Mouse (Mus musculus) heart, adult 9 months (tissue): Measurements from ENCODE around the gene Tada3.

Source experiments
- DNase-seq, 2 experiments: peaks; one replicate each; pipeline ENCODE4 v3.0.0; 2022; ENCODE audit warnings: low spot score in 2 of 2

Gene Tada3

DNA sequence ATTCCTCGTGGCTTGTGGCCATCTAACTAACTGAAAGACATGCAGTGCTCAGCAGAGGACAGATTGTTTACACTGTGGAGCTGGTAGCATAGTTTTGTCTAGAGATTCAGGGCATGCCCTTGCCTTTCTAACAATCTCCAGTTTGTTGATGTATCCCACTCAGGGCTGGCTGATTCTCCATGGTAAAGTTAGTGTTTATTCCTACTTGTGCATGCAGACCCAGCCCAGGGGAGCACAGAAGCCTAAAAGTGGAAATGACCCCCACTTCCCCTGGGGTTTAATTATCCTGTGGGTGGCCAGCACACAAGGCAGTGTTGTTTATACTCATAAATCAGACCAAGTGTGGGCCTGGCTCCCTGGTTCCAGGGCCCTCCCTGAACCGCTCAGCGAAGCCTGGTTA, 8.3 kb upstream of the Tada3 start:
- no peak for DNase-seq

DNA sequence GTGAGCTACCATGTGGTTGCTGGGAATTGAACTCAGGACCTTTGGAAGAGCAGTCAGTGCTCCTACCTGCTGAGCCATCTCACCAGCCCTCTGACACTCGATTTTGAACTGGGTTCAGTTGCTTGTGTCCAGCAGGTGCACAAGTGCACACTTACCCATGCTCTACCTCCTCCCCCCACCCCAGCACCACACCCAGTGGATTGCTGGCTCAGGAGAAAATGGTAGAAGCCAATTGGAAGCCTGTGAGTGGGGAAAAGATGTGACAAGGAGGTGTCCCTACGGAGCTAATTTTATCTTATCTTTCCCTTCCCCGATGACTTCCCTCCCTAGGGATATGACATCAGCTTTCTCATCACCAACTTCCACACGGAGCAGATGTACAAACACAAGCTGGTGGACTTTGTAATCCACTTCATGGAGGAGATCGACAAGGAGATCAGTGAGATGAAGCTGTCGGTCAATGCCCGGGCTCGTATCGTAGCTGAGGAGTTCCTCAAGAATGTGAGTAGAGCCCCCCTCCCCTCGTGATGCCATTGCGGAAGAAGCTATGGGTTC, 7.6 kb upstream of the Tada3 start:
- DNase-seq = no peak

DNA sequence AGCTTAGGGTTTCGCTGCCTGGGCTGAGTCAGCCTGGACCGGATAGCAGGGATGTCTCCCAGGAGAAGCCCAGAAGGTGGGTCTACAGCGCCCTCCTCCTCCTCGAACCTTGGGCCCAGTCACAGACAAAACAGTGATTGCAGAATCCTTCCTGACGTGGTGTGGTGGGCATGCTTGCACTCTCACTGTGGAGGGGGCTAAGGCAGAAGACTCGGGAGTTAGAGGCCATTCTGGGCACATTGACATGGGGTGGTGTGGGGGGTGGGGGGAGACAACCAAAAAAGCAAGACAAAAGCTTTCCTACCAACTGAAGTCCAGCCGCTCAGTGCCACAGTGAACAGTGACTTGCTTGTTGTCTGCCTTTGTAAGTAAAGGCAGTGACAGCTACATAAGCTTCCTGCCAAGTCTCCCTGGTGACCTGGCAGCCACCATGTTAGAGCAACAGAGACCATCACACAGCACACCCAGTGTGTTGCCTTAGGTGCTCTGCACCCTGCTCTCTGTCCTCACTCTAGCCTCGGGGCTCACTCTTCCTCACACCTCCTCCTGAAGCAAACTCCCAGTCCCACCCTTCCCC, 6.8 kb upstream of the Tada3 start:
- DNase-seq = no peak

DNA sequence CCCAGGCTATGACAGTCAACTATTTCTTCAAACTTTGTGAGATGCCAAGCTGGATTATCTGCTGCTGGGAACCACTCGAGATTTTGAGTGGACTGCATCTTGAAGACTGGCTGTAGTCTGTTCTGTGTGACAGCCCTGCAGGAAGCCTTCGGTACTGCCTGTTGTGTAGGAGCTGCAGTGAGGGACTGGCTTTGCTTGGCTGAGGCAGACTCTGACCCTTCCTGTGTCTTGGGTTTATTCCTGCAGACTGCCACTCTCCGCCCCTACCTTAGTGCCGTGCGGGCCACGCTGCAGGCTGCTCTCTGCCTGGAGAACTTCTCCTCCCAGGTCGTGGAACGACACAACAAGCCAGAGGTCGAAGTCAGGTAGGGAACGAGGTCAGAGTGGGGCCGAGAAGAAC, 2.8 kb upstream of the Tada3 start:
- DNase-seq = no peak

DNA sequence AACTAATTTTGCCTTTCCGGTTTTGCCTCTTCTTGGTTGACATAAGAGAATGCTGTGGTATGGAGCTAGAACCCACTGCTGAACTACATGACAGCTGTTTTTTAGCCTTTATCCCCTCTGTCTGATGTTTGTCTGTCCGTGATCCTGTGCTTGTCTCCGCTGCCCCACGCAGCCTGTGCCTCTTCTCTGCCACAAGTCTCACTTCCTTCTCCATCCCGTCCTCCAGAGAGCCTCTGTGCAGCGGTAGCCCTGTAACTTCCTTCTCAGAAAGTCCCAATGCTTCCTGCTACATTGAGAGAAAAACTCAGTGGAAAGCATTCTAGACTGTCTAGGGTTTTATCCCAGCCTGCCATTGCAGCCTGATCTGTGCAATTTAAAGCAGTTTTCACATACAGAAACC, 1.6 kb upstream of the Tada3 start:
- no peak for DNase-seq

DNA sequence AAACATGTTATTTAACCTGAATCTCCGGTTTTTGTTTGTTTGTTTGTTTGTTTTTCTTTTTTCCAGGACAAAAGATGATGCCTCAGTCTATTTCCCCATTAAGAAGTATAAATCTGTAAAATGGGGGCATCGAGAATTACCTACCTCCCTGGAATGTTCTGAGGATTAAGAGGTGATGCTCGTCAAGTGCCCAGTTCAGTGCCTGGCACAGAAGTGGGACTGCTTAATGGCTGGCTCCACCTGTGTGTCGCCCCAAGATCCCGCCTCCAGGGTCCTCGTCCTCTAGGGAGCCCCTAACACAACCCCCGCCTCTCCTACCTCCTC, 549 bp downstream of the Tada3 start:
- DNase-seq = no peak

DNA sequence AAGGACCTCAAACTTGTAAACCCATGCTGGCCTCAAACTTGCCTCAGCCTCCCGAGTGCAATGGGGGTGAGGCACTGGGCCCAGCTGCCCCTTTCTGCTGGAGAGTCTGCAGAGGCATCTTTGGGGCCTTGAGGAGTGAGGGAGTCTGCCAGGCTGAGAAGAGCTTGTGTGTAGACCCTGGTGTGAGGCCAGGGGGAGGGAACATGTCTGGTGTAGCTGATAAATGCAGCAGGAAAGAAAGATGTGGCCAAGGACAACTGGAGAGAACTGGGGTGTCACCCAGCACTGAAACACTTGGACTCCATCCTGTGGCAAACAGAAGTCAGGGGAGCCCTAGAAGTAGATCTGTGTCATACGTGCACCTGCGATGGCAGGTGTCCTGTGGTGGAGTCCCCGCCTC, 4.2 kb downstream of the Tada3 start:
- DNase-seq = no peak

DNA sequence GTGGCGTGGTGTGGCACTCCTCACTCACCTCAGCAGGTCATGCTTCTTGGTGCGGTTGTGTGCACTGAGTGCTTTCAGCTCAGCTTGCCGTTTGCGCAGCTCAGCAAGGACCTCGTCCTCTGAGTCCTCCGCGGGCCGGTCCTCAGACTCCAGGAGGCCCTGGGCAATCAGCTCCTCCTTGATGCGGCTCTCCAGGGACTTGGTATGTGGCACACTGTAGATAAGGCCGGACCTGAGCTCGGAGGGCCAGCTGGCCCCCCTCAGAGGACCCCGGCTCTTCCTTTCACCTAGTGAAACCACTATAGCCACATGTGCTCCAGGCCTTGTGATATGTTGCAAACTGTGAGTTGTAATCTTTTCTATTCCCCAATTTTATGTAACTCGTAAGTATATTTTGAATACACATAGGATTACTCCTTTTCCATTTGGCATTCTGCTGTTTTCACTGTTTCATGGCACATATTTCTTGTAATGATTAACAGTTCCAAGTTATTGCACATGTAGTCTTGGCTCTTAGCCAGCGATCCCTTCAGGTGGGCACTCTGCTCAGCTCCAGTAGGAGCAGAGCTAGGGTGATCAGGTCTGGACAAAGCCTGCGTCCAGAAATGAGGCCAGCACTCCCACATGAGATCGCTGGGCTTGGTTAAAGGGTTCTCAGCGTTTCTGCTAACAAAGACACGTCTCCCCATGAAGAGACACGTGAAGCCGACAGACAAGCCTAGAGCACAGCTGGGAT, 7.3 kb downstream of the Tada3 start:
- DNase-seq = no peak

DNA sequence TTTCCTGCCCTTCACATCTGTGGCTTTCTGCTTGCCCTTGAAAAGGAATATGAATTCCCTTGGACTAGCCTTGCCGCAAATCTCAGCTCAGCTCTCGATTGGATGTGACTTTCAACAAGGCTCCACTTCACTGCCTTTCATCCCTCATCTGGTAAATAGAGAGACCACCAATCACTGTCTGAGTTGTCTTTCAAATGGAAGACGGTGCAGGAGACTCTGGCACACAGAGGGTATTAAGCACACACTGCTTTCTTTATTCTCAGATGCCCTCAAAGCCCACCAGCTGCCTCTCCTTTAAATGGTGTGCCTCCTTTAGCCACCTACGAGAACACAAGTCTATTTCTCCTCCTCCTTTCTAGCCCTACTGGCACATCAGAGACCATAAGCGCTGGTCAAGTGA, 9.1 kb downstream of the Tada3 start:
- no peak for DNase-seq

DNA sequence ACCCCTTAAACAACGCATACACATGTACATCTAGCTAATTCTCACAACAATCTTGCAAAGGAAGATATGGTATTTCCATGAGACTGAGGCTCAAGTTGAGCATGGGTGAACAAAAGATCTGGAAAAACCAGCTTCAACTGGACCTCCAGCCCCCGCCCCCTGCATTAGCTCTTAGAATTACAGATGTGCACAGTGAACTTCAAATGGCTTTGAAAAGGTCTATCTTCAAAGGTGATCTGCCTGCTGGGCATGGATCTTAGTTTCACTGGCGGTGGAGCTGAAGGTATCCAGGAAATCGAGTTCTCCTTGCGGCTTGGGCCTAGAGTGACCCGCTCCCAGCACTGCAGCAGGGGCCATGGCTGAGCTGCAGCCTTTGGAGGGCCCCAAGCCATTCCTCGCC, 9.6 kb downstream of the Tada3 start:
- DNase-seq = no peak

DNA sequence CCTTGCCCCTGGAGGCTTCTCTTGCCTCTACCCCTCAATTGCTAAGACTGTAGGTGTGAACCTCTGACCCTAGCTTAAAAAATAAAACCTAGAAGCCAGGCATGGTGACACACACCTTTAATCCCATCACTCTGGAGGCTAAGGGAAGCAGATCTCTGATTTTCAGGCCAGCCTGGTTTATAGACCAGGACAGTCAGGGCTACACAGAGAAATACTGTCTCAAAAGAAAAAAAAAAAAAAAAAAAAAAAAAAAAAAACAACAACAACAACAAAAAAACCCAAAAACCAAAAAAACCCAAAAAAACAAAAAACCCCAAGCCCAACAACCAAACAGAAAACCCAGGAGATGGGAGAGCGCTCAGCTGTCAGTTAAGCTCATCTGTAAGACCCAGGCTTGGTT, 10.1 kb downstream of the Tada3 start:
- no peak for DNase-seq

DNA sequence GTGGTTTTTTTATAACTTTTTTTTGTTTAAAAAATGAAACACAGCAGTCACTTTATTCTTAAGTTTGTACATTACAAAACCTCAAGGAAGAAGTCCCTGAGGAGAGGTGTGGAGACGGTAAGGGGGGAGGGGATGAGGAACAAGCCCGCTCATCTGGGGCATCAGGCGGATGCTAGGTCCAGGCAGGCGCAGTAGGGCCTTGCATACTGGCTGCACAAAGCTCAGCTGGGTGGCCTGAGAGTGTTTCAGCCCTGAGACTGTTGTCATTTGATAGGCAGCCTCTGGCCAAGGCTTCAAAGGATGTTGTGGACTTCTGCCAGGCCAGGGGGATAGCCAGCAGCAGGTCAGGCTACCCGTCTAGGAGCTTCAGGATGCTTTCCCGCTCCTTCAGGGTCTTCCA, 11.0 kb downstream of the Tada3 start:
- no peak for DNase-seq

DNA sequence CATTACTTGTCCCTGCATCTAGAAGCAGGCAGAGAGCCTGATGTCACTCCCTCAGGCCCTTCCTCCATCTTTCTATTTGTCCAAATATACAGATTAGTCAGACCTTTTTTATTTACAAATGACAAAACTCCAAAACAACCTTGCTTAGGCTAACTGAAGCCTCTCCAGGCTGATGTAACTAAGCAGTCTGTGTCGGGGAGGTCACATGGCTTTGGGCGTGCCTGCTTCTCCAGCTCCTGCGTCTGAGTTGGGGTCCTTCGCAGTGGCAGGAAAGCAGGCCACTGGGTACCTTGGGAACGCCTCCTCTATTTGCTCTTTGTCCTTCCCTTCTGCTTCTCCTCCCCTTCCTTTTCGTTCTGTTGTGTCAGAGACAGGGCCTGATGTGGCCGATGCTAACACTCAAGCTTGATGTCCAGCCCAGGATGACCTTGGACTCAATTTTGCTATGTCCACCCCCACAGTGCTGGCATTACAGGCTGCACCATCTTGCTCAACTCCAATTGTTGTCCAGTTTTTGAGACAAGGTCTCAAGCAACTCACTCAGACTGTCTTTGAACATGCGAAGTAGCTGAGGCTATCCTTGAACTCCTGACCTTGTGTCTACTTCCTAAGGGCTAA, 13.1 kb downstream of the Tada3 start:
- no peak for DNase-seq

DNA sequence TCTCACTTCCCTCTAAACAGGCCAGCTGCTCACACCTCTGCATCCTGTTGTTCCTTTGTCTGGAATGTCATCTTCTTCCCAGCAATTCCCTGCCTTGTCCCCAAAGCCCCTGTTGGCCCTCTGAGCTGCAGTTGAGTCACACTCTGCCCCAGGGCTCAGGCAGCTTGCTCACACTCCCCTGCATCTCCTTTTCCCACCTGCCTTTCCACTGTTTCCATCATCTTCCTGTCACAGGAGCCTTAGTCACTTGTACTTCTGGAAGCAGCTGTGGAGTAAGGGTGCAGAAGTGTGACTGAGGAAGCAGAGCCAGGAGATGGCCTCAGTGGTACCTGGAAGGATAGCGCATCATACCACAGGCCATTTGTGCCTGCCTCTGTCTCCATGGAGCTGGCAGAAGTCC, 15.4 kb downstream of the Tada3 start:
- no peak for DNase-seq

DNA sequence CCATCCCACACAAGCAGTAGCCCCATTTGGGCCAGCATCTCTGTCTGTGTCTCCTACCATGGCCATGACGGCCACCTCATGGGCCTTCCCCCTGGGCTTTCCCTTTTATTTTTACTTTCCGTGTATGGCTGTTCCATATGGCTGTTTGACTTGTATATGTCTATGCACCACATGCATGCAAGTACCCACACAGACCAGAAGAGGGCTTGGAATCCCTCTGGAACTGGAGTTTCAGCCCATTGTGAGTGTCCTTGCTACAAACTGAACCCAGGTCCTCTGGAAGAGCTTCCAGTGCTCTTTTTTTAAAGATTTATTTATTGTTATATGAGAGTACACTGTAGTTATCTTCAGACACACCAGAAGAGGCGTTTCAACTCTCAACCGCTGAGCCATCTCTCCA, 16.2 kb downstream of the Tada3 start:
- no peak for DNase-seq

DNA sequence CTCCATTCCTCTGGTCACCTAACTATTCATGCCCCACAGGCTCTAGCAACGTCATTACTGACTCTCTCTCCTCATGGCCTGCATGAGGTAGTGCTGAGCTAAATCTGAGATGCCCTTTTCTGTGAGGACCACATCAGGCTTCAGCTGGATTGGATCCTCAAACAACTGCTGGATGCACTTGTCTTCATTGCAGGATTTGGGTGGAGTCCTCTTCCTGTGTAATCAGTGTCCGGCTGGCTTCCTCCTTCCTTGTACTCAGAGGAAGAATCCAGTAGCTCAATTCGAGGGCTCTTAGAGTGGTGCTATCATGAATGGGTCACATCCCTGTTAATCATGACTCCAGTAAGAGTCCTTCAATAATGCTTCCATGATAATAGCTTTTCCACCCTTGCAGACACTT, 24.0 kb downstream of the Tada3 start:
- peak in 1 of 2 experiments; percentile 30 for DNase-seq

DNA sequence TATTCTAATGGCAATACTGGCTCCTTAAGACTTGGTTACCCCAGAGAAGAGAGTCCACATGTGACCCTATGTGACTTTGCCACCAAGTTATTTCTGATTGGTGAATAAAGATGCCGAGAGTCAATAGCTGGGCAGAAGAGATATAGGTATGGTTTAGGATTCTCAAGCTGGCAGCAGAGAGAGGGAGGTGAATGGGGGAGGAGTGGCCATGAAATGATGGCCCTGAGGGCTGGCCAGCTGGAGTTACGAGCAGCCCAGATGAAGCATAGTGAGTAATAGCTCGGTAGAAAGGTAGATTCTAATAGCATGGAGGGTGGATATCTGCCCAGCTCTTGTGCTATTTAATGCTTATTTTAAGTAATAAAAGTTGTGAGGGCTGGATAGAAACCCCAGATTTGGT, 24.9 kb downstream of the Tada3 start:
- no peak for DNase-seq

DNA sequence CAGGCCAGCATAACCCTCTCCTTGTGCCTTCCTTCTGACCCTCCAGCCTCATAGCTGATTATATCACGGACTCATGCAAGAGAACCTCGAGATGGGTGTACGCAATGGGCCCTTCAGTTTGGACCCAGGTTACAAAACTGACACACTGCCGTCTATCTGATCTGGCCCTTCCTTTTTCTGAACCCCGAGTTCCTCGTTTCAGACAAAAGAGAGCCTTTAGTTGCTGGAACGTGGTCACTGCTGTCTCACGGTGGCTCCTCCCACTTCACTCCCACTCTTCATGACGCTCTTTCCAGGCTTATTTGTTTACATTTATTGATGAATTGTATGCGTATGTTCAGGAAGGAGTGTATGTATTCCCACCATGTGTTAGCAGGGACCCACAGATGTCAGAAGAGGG, 26.0 kb downstream of the Tada3 start:
- DNase-seq = no peak

DNA sequence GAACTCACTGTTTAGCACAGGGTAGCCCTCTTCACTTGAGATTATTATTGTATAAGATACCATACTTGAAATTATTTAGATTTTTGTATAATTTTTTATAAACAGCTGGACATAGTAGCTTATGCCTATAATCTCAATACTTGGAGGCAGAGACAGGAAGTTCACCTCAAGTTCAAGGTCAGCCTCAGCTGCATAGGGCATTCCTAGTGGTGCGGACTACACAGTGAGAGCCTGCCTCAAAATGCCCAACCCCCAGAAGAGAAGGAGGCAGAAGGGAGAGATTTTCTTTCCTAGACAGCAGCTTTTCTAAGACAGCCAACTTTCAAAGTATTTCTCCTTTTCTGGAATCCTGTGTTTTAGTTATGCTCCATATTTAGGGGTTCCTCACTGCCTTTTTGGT, 26.5 kb downstream of the Tada3 start:
- no peak for DNase-seq

DNA sequence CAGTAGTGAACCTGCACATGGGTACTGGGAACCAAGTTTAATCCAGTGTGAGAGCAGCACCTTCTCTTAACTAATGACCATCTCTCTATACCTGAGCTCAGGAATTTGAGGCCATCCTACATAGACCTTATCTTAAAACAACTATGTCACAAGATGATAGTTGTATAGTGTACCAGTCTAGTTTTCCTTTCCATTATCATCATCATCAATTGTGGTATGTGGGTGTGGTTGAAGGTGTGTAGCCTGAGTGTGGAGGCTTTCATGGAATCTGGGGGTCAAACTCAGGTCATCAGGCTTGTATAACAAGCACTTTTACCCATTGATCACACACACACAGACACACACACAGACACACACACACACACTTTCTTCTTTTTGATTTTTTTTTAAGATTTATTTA, 27.1 kb downstream of the Tada3 start:
- DNase-seq = no peak

DNA sequence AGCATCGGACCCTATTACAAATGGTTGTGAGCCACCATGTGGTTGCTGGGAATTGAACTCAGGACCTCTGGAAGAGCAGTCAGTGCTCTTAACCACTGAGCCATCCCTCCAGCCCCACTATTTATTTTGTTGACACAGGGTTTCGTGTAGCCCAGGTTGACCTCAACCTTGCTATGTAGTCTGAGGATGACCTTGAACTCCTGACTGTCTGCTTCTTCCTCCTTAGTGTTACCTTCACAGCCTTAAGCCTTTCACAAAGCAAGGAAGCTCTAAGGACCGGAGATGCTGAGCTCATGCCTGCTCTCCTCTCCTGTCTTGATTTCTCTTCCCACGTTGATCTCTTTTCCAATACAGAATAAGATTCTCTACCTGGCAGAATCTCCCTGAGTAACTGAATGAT, 30.8 kb downstream of the Tada3 start:
- no peak for DNase-seq

DNA sequence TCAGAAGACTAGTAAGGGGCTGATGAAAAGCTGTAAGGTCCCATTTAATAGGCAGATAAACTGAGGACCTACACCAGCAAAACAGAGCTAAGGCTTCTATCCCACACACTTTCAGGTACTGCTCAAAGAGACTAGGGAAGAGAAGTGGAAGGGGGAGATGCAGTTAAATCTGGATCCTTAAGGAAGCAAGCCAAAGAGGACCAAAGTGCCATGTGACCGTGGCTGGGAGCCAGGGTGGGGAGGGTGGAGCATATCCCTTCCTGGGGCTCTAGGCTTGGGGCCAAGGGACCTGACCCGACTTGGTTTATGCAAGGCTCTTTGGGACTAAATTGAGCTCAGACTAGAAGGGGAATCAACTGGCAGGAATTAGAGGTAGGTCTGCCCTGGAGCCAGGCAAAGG, 33.4 kb downstream of the Tada3 start:
- peak; percentile 89 to 91 for DNase-seq
